Mouse (Mus musculus) frontal cortex, postnatal 10 days (tissue): Measurements from ENCODE around the gene Rpl22l1.
"Not testable (repeated sequence)": the region's sequence is repeated elsewhere in the genome, so short reads cannot be mapped to it uniquely, and the experiment has no call there.

Source experiments
- DNase-seq, 2 experiments: peaks; one replicate each; pipeline ENCODE4 v3.0.0; 2022; ENCODE audit warnings: low spot score in 2 of 2, mixed read lengths in 1 of 2

Rpl22l1 gene

DNA sequence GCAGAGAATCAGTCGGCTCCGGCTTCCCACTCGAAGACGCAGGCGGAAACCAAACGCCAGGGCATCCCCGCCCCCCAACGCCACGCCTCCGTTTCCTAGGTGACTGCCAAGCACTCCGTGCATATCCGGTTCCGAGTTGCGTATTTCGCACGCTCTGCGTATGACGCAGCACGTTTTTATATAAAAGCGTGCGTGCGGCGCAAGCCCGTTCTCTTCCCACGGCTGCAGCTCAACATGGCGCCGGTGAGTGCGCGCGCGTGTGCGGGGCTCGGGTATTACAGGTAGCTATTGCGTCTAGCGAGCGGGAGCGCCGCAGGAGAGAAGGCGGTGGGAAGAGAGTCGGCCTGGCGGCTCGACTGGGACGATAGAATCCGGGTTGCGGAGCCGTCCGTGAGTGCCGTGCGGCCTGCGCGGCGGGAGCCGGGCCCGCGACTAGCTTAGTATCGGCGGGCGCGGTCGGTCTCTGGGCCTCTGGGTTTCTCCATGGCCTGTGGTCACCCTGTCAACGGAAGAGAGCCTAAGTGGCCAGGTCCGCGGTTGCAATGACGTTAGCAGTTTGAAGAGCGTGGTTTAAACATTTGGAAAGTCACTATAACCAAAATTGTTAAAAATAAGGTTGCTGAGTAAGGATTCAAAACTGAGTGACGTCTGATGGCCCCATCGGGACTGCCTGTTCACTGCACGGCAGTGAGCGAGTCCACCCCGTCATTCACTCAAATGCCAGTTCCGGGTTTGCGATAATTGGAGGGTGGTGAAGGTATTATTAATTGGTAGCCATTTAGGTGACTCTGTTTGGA is at the start of gene Rpl22l1:
TSS of gene Rpl22l1 (plus strand) at position 136 of the 797 bp plus-strand sequence.
- DNase-seq = peak; percentile 97

DNA sequence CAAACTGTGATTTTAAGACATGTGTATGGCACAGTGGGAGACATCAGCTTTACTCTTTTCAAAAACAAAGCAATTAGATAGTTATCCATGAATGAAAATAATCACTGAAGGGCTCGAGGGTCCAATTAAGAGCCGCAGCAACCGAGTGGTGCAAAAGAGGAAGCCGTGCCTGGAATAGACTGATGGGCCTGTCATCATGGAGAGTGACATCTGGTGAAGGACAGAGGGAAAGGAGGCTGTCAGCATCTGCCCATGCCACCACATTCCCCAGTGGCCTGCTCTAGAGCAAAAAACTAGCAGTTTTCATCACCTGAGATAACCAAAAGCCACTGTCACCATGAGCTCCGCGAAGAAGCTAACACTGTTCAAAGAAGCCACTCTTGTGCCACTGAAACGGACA is 49.8 kb upstream of the Rpl22l1 start:
- no peak for DNase-seq

DNA sequence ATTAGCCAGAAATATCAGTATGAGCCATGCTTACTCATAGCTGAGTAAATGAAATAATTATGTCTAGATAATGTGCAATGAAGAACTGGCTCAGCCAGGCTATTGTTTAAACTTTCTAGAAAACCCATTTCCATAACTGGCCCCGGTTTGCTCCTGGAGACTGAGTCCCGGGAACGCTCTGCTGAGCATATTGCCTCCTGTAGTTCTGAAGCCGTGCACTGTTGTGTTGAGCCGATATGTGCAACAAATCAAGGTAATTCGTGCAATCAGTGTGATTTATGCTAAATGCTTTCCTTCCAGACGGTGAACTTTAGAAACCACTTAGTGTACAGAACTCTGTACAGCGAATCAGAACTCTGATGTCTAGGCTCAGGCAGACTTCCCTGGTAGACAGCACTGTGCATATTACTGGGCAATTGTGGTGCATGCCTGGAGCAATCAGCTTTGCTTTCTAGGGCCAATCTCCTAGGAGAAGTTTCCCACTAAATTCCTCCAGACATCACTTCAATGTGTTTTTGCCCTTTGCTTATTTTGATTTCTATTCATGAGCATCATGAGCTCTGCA is 43.9 kb upstream of the Rpl22l1 start:
- no peak for DNase-seq

DNA sequence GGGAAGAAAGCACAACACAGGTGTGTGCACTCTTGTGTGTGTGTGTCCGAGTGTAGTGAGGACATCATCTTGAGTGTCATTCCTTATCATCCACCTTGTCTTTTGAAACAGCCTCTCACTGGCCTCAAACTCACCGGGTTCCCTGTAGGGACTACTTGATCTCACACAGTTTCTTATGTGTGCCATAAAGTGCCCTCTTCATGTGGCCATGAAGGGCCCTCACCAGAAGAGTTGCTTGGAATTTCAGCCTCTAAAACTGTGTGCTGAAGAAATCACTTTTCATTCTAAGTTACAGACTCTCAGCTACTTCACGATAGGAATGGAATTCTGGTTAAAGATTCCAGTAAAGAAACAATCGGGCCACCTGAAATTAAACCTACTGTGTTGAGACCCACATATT is 38.3 kb upstream of the Rpl22l1 start:
- no peak for DNase-seq

DNA sequence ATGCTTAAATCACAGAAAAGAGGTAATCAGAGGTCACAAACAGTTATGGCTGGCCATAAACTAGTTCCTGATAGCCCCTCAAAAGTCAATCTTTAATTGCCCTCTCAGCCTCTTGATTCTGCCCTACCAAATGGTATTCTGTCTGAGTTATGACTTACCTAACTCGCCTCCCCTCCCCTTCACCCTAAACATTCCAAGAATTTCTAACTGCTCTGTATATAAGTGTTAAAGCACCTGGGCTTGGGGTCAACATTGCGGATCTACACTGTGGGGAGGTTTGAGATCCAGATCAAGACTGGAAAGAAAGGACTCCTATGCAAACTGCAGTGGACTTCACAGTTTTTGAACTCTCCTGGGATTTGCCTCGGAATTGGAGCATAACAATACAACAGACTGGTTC is 37.0 kb upstream of the Rpl22l1 start:
- no peak for DNase-seq

DNA sequence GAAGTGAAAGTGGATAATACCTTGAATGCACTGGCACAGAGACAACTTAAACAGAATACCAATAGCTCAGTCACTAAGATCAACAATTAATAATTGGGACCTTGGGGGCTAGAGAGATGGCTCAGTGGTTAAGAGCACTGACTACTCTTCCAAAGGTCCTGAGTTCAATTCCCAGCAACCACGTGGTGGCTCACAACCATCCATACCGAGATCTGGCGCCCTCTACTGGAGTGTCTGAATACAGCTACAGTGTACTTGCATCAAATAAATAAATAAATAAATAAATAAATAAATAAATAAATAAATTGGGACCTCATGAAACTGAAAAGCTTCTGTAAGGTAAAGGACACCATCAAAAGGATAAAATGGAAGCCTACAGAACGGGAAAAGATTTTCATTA is 32.3 kb upstream of the Rpl22l1 start:
- not testable (repeated sequence) for DNase-seq

DNA sequence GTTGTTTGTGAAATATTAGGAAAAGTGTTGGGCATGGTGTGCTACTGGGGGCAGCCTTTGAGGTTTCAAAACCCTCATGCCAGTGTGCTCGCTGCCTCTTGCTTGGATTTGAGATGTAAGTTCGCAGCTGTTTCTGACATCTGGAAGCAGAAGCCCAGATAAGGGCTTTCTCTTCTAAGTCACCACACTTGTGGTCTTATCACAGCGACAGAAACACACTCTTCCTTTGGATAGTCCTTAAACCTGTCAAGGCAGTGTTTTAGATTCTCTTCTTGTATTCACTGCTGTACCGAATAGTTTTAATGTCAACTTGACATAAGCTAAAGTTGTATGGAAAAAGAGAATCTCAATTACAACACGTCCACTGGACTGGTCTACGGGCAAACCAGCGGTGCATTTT is 29.9 kb upstream of the Rpl22l1 start:
- no peak for DNase-seq

DNA sequence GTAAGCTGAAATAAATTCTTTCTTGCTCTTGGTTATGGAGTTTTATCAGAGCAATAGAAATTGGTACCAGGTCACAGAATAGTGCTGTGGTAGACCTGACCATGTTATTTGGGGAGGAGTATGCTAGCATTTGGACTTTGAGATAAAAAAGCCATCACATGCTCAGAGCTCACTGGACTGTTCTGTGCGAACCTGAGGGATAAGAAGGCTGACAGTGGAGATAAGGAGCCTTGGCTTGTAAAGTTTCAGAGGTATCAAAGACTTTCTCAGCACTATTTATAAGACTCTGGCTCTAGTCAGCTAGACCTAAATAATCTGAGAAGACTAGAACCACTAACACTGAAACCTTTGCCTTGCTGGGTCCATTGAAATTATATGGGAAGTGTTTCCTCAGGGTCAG is 29.3 kb upstream of the Rpl22l1 start:
- DNase-seq = no peak

DNA sequence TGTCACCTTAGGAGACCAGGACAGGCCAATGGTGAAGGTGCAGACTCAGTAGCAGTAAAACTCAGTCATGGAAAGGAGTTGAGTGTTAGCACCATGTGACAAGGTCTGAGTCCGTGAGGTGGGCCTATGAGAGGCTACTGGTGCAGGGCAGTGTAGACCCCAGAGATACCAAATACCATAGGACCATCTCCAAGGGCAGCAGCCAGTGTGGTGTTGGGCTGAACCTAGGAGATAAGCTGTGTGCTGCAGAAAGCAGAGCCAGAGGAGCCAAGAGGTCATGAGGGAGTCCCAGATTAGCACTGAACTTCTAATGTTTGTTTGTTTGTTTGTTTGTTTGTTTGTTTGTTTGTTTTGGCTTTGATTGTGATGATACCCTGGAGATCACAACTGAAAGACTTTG is 28.7 kb upstream of the Rpl22l1 start:
- DNase-seq = no peak

DNA sequence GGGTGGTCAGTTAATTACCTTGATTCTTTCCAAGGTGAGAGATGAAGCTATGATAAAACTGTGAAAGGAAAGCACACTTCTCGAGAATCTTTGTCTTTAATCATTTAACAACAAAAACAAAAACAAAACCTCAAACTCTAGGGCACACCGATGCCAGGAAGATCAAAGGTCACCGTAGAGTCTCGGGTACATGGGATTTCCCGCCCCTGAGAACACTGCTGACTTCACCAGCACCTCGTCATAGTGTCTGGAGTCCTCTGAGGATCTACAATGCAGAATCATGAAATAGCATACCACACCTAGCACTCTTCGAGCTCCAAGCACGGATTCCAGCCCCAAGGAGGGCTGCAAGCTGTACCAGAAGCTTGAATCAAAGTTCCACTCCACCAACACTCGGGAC is 24.7 kb upstream of the Rpl22l1 start:
- DNase-seq = no peak

DNA sequence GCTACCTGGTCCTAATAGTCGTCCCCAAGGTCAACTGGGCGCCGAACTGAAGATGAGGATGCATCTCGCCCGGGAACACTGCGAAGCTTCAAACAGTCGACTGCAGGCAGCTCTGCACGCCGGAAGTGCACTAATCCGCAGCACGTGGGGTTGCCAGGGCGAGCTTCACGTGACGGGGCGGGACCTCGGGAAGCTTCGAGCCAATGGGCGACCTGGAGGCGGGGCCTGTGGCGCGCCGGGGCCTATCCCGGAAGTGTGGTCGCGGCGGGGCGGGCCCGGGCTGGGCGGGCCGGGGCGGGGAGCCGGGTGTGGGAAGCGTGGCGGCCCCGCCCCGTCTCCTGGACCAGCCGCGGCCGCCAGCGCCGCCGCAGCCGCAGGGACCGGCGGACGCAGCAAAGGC is 24.2 kb upstream of the Rpl22l1 start, which contains the start of gene Eif5a2:
TSS of gene Eif5a2 (plus strand) at position 283 of the 400 bp plus-strand sequence.
- peak; percentile 93 for DNase-seq

DNA sequence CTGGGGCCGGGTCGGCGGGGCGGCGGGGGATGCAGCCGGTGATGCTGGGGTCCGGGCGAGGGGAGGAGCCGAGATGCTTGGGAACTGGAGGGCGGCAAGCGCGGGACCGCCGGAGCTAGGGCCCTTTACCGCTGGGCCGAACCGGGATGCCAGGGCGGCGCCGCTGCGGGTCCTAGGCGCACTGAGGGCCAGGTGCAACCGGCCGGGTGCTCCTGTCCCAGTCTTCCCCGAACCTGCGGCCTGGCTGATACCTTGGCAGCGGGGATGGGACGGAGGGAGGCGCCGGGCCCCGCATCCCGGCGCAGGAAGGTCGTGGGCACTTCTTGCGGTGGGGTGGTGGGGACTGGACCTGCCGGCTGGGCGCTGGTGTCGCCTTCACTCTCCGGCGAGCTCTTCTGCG is 23.8 kb upstream of the Rpl22l1 start:
- no peak for DNase-seq

DNA sequence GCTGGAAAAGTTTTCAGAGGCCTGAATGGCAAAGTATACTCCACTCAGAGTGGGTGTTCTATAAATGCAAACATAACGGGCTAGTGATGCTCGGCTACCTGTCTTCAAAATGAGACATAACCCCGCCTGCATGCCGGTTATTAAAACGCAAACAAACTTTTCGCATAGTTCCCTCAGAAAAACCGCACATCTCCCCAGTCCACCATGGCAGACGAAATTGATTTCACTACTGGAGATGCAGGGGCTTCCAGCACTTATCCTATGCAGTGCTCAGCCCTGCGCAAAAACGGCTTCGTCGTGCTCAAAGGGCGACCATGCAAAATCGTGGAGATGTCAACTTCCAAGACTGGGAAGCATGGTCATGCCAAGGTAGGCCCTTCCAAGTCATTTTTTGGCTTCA is 23.4 kb upstream of the Rpl22l1 start:
- no peak for DNase-seq

DNA sequence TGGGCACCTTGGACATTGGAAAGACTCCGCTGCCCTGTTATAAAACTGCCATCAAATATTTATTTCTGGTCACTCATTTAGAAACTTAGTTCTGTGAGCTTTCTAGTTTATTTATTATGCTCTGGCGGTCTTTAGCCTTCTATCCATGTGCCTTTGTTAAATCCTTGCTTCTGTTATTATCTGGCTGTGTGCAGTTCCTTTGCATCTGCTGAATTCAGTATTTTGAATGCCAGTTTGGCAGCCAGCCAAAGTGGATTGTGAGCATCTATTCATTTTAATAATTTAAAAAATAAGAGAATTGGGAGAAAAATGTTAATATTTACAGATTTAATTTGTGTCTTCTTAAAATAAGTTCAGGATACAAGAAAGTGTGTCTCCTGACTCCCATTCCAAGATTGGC is 21.1 kb upstream of the Rpl22l1 start:
- no peak for DNase-seq

DNA sequence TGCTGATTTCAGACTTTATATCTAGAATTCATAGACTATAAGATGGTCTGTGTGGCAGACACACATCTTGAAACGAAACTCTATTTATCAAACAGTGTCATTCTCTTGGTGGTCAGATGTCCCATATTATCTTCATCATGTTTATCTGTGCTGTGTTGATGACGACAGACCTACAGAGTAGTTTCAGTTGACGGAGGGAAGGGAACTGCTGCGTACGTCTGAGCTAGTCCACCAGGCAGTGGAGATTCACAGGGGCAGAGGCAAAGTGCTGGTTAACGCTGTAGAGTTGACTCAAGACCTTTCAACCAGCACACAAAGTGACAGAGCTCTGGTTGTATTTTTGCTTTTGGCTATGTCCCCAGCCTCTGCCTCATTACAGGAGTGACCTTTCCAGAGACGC is 10.4 kb upstream of the Rpl22l1 start:
- no peak for DNase-seq

DNA sequence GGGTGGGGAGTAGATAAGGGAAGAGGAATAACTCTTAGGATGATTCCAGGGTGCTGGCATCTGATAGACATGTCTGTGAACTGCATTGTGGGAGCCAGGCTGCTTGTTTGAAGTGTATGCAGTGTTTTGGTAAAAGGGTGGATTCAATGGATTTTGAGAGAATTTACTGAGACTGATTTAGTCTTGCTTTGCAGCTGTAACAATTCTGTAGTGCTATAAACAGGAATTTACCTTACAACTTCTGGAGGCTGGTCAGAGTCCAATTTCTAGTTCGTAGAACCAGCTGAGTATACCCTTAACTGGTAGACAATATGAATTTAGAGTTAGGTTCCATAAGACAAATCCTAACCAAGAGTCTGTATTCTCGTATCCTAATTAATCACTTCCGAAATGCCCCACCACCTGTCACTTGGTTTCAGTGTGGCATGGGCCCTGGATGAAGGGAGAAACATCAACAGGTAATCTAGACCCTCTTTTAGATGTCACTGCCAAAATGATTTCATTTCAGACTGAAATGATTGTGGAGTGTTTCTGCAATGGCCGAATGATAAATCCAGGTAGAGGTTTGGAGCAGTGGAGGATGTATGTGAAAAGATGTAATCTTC is 2.9 kb downstream of the Rpl22l1 start:
- DNase-seq = no peak

DNA sequence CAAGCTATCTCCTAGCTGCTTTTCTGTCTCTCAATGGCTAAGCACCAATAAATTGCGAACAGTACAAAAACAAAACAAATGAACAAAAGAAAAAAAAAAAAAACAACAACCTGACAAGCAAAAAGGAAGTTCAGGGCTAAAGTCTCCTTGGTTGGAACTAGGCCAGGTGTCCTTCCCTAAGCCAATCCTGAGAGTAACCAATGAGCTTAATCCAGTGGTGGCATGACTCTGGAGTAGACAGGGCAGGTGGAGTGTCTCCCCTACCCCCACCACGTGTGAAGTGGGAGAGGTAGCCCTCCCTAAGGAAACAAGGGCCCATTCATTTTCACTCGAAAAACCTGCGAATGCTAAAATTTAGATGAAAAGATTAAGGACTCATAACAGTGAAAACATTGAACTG is 6.2 kb downstream of the Rpl22l1 start:
- no peak for DNase-seq

DNA sequence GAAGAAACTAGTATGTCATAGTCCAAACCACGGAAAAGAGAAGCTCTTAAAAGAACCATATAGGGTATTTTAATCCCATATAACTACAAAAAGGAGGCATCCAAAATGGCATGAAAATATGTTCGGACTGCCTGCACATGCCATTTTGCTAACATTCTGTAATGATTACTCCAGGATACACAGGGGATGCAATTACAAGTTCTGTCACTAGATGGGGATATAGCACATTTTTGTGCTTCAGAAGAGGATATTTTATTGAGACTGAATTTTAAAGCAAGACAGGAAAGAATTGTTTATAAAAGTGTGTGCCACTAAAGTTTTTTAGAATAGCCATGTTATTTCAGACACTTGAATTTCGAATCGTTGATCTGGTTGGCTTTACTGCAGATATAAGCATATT is 9.1 kb downstream of the Rpl22l1 start:
- DNase-seq = no peak

DNA sequence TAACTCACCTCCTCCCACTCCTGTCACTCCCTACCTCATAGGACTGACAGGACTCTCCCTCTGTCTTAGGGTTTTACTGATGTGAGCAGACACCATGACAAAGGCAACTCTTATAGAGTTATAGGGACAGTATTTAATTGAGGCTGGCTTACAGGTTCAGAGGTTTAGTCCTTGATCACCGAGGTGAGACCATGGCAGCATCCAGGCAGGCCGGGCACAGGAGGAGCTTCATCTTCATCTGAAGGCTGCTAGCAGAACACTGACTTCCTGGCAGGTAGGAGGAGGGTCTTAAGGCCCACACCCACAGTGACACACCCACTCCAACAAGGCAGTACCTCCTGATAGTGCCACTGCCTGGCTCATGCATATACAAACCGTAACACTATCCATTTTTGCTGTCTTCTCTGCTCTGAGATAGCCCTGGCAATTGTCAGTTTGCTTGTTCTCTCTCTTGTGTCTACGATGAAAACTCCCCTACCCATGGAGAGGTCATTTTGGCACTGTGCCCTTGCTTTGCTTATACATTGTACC is 10.8 kb downstream of the Rpl22l1 start:
- no peak for DNase-seq

DNA sequence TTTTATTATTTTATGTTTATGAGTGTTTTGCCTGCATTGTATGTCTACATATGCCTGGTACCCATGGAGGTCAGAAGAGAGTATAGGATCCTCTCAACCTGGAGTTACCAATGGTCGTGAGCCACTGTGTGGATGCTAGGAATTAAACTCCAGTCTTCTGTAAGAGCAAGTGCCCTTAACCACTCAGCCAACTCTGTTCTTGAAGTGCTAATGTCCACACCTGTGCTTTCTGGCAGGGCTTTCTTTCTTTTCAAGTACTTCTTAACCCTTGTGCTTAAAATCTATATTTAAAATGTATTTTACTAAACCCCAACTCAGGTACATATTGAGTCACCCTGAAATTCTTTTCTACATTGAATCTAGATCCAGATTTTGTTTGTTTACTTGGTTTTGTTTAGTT is 21.0 kb downstream of the Rpl22l1 start:
- no peak for DNase-seq

DNA sequence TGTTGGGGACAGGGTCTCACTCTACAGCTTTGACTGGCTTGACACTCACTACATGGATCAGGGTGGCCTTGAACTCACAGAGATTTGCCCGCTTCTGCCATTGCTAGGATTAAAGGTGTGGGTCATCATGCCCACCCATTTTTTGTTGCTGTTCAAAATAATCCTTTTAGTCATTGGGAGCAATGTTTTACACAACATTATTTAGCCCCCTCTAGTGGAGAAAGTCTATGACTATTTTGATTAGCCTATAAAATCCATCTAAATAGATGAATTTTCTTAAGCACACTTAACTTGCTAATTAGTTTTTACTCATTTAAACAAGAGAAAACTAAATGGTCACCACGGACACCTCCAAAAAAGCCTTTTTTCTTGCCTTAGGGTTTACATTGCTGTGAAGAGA is 22.4 kb downstream of the Rpl22l1 start:
- no peak for DNase-seq

DNA sequence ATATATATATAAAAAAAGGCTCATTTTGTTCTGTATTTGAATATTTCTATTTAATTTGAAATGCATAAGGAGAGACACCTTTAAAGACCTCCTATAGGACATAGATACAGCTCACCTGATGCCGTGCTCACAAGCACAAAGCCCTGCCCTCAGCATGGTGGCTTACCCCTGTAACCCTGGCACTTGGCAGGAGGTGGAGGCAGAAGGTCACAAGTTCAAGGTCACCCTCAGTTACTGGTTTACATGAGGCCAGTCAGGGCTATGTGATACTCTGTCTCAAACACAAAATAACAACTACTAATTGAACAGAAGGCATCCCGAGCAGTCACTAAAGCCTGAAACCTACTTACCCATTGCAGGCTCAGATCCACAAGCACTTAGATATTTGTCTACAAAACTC is 24.2 kb downstream of the Rpl22l1 start:
- no peak for DNase-seq

DNA sequence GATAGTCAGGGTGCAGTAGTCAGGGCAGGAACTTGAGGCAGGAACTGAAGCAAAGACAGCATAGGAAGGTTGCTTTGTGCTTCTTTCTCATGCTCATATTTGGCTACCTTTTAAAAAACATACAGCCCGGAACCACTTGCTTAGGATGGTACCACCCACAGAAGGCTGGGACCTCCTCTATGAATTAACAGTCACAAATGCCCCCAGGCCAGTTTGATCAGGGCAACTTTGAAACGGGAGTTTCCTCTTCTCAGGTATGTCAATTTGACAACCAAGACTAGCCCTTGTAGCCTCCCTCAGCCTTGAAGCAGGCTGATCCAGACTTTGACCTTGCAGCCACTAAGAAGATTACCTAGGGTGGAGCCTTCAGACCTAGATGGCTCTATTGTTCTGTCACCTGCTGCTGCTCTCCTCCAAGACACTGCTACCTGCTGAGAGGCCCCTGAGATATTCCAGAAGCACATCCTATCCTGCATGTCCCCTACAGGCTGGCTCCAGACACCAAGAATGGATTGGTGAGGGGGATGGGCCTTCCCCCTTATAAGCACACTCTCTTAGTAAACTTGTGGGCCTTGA is 31.6 kb downstream of the Rpl22l1 start:
- DNase-seq = no peak
